Mouse (Mus musculus) limb, embryonic 11.5 days (tissue): ENCODE measurements around the gene Scaf4. TPM values are rescaled to one million over a fixed set of nuclear protein-coding genes. Genes with fewer than 3 reads are reported as not detected.

Experiments
- ATAC-seq: fragments of 200-750 bp; cut with Nextera tagmentation; 2 replicates; pipeline ENCODE4 v1.8.0; 2017; ENCODE audit warnings: low read depth; ENCODE audit not compliant: insufficient number of reproducible peaks, low FRiP score, low TSS enrichment
- DNase-seq: peaks from one replicate; pipeline ENCODE4 v3.0.0-alpha.2; 2015; ENCODE audit warnings: low spot score
- H3K27ac ChIP-seq: fragments of 300-500 bp; sonication (generic); replicated peaks from 2 replicates; pipeline ENCODE4 v1.5.1; 2014; ENCODE audit warnings: low read depth, mild to moderate bottlenecking, low read length
- H3K27me3 ChIP-seq: fragments of 300-500 bp; sonication (generic); 2 replicates; pipeline ENCODE4 v1.6.1; 2014; ENCODE audit warnings: mild to moderate bottlenecking, low read length, mixed read lengths; ENCODE audit not compliant: control insufficient read depth, insufficient read depth
- H3K36me3 ChIP-seq: fragments of 300-500 bp; sonication (generic); 2 replicates; pipeline ENCODE4 v1.6.1; 2014; ENCODE audit warnings: mild to moderate bottlenecking, low read length, moderate library complexity, mixed read lengths; ENCODE audit not compliant: control insufficient read depth, insufficient read depth
- H3K4me1 ChIP-seq: fragments of 300-500 bp; sonication (generic); 2 replicates; pipeline ENCODE4 v1.6.1; 2014; ENCODE audit warnings: low read length, mixed read lengths; ENCODE audit not compliant: control insufficient read depth, insufficient read depth
- H3K4me2 ChIP-seq: fragments of 300-500 bp; sonication (generic); 2 replicates; pipeline ENCODE4 v1.6.1; 2014; ENCODE audit warnings: low read depth, mild to moderate bottlenecking, moderate library complexity; ENCODE audit not compliant: severe bottlenecking
- H3K4me3 ChIP-seq: fragments of 300-500 bp; sonication (generic); 2 replicates; pipeline ENCODE4 v1.5.1; 2014; ENCODE audit warnings: low read depth, low read length
- H3K9ac ChIP-seq: fragments of 300-500 bp; sonication (generic); 2 replicates; pipeline ENCODE4 v1.6.1; 2014; ENCODE audit warnings: mild to moderate bottlenecking, low read length
- H3K9me3 ChIP-seq: fragments of 300-500 bp; sonication (generic); 2 replicates; pipeline ENCODE4 v1.6.1; 2016; ENCODE audit warnings: low read length; ENCODE audit not compliant: control insufficient read depth
- WGBS: fragments of 180-500 bp; shearing (Covaris S2); extraction: QIAGEN DNeasy Blood & Tissue Kit; methylation state at CpG from one replicate; pipeline ENCODE4 v1.1.7; 2014; 5-methylcytosine and 5-hydroxymethylcytosine counted together
- polyA plus RNA-seq: library from polyadenylated mRNA; unstranded; fragments of >200 nt; fragmentation: Nextera tagmentation; extraction: Ambion mirVana; gene quantifications from 2 replicates; pipeline ENCODE4 v1.2.1, GENCODE M21; 2014

Scaf4 gene
- polyA plus RNA-seq, 1 experiment from 2014 or later: 35.2 TPM

DNA sequence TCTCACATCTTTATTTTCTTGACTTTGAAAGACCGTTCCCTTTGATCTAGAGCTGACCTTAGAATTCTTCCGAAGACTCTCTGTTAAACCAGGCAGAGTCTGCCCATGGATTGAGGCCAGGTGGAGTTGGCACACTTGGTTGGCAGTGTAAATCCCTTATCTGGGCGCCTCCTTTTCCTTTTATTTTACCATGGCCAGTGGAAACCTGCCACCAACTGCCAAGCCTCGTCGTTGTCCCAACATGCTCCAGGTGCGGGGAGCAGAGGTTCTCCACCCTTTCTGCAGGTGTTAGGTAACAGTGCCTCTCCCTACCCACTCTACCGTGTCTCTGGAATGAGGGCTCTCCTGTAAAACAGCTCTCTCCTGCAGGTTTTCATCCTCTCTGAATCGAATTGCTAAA is 102.6 kb downstream of the Scaf4 start:
- no peaks in the 10 kb centered on the region for H3K9me3 ChIP-seq
- H3K4me3 ChIP-seq: no peak overlapping the region
- H3K36me3 ChIP-seq: no peaks in the 10 kb centered on the region
- H3K9ac ChIP-seq: no peak overlapping the region
- no peaks in the 10 kb centered on the region for H3K4me1 ChIP-seq
- no peak overlapping the region for H3K27ac ChIP-seq
- WGBS: 85% methylated on average over 8 of the region's 8 CpGs
- DNase-seq (no peak), ATAC-seq (no peak)
- H3K27me3 ChIP-seq: no peaks in the 10 kb centered on the region
- H3K4me2 ChIP-seq: no peak overlapping the region

- no peak overlapping the region for H3K9ac ChIP-seq
- H3K4me1 ChIP-seq: no peaks in the 10 kb centered on the region
- DNase-seq (no peak), ATAC-seq (no peak)
- WGBS: 78% methylated on average over 6 of the region's 6 CpGs
- no peak overlapping the region for H3K27ac ChIP-seq
- no peaks in the 10 kb centered on the region for H3K36me3 ChIP-seq
- no peak overlapping the region for H3K4me2 ChIP-seq
- no peak overlapping the region for H3K4me3 ChIP-seq
- no peaks in the 10 kb centered on the region for H3K9me3 ChIP-seq
- H3K27me3 ChIP-seq: no peaks in the 10 kb centered on the region
These were observed 103.3 kb downstream of the Scaf4 start for GRCm38 (mm10) chr16:90180975-90181374.

- Histone ChIP-seq H3K9me3 (no peaks in the 10 kb centered on the region), H3K9ac (no peak overlapping the region), H3K27ac (no peak overlapping the region), H3K27me3 (no peaks in the 10 kb centered on the region), H3K36me3 (no peaks in the 10 kb centered on the region), H3K4me2 (no peak overlapping the region), H3K4me3 (no peak overlapping the region), H3K4me1 (no peaks in the 10 kb centered on the region)
- no peak for ATAC-seq
- no peak for DNase-seq
- 84% methylated on average over 5 of the region's 5 CpGs for WGBS
These were observed 104.4 kb downstream of the Scaf4 start for GRCm38 (mm10) chr16:90179892-90180291.

- Histone ChIP-seq H3K27ac (no peak overlapping the region), H3K9ac (no peak overlapping the region), H3K4me1 (no peaks in the 10 kb centered on the region), H3K27me3 (no peaks in the 10 kb centered on the region), H3K4me2 (no peak overlapping the region), H3K9me3 (no peaks in the 10 kb centered on the region), H3K4me3 (no peak overlapping the region), H3K36me3 (no peaks in the 10 kb centered on the region)
- ATAC-seq (no peak), DNase-seq (no peak)
- 93% methylated on average over 3 of the region's 3 CpGs for WGBS
These were observed 105.9 kb downstream of the Scaf4 start for GRCm38 (mm10) chr16:90178404-90178803.

- no peak overlapping the region for H3K4me3 ChIP-seq
These were observed 106.9 kb downstream of the Scaf4 start for GRCm38 (mm10) chr16:90177425-90177824.

DNA sequence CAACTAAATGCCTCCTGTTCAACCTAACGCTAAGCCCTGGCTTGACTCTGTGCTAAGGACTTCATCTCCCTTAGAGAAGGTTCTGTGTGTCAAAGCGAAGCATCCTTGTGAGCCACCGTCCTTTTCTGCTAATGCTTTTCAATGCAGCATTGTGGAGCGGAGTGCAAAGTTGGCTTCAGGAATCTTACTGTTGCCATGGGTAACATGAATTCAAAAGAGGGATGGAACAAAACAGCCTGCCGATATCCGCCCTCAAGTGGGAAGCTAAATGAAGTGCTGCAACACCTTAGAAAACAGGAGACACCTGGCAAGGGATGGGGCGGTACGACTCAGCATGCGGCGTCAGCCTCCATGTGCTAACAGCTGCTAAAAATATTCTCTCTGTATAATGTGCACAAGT is 107.8 kb downstream of the Scaf4 start:
- no peaks in the 10 kb centered on the region for H3K9me3 ChIP-seq
- ATAC-seq: no peak
- WGBS: 66% methylated on average over 10 of the region's 10 CpGs

More at GRCm38 (mm10) chr16:90177425-90177824, 106.9 kb downstream of the Scaf4 start:
- 85% methylated on average over 8 of the region's 8 CpGs for WGBS
- no peak overlapping the region for H3K27ac ChIP-seq
- no peaks in the 10 kb centered on the region for H3K27me3 ChIP-seq
- H3K9ac ChIP-seq: no peak overlapping the region
- no peaks in the 10 kb centered on the region for H3K36me3 ChIP-seq
- no peaks in the 10 kb centered on the region for H3K9me3 ChIP-seq
- no peaks in the 10 kb centered on the region for H3K4me1 ChIP-seq
- H3K4me2 ChIP-seq: no peak overlapping the region
- no peak for DNase-seq
- ATAC-seq: no peak

More for the DNA sequence above, 107.8 kb downstream of the Scaf4 start:
- DNase-seq: no peak
- Histone ChIP-seq H3K36me3 (no peaks in the 10 kb centered on the region), H3K4me3 (no peak overlapping the region), H3K27ac (no peak overlapping the region), H3K4me2 (no peak overlapping the region), H3K27me3 (no peaks in the 10 kb centered on the region), H3K9ac (no peak overlapping the region), H3K4me1 (no peaks in the 10 kb centered on the region)

Other genes starting within 250 kb of the Scaf4 start
- gene Tiam1, start 140.7 kb downstream of the Scaf4 start, polyA plus RNA-seq: 53.3 and 55.9 TPM in 2 replicates
- 1,355 and 1,400 TPM in 2 replicates for gene Sod1, start 63.7 kb downstream of the Scaf4 start, polyA plus RNA-seq
- 19.0 and 22.7 TPM in 2 replicates for gene Hunk, start 101.5 kb upstream of the Scaf4 start, polyA plus RNA-seq